Mouse (Mus musculus) liver, embryonic 14.5 days (tissue): ENCODE data around the gene Krtap1-5.

Experiments
- CTCF ChIP-seq: IDR thresholded peaks from 2 replicates; pipeline ENCODE4 v1.5.1; 2016; ENCODE audit warnings: antibody characterized with exemption, low read depth, control low read depth
- EP300 ChIP-seq: IDR thresholded peaks from 2 replicates; pipeline ENCODE4 v1.6.1; 2016; ENCODE audit warnings: antibody characterized with exemption, low read depth

GRCm38 (mm10) chr11:99585096-99585495 lies 4.3 kb upstream of the Krtap1-5 start:
- TF ChIP-seq EP300 (no peak), CTCF (no peak)
